Mouse (Mus musculus) bone marrow, adult 2 months (tissue): ENCODE results near the gene Dbn1.

Source experiments
- CTCF ChIP-seq: fragments of 200-500 bp; IDR thresholded peaks from 2 replicates; pipeline ENCODE4 v1.5.1; 2011; ENCODE audit warnings: low read length, control low read depth; ENCODE audit not compliant: control insufficient read depth, insufficient read depth
- POLR2A ChIP-seq: fragments of 200-500 bp; IDR thresholded peaks from 2 replicates; pipeline ENCODE4 v1.6.1; 2011; ENCODE audit warnings: low read depth, mild to moderate bottlenecking, control low read depth, low read length, borderline replicate concordance; ENCODE audit not compliant: control insufficient read depth

DNA sequence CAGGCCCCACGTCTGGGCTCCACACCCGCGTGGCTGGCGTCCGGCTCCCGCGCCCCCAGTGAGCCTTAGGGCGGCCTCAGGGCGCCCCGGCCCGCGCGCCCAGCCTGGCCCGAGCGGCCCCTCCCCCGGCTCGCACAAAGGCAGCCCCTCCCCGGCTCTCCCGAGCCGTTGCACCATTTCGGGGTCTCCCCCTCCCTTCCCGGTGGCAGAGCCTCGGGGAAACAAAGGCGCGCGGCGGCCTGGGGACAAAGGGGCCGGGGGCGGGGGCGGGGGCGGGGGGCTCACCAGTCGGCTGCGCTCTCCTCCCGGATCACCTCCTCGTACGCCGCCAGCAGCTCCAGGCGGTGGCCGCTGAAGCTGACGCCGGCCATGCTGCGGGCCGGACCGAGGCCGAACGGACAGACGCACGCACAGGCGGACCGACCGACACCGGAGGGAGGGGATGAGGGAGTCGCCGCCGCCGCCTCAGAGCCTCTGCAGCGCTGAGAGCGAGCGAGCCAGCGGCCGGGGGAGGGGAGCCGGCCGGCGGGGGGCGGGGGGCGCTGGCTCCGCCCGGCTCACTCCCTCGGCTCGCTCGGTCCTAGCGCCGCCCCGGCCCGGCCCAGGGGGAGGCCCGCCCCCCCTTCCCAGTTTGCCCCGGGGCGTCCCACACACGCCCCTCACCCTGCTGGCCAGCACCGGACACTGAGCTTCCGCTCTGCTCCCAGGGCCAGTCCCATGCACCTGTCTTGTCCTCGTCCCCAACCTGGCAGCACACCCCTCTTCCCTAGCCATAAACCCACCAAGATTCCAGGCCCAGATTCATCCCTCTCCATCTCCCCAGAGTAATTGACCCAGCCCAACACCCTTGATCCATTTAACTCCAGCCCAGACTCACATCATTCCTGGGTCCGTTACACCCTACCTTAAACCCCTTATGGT, at the start of gene Dbn1:
- no peak for TF ChIP-seq CTCF
- no peak for TF ChIP-seq POLR2A
